Comparison of ENCODE assay signal across 15 mouse cellular contexts in the genomic region with DNA sequence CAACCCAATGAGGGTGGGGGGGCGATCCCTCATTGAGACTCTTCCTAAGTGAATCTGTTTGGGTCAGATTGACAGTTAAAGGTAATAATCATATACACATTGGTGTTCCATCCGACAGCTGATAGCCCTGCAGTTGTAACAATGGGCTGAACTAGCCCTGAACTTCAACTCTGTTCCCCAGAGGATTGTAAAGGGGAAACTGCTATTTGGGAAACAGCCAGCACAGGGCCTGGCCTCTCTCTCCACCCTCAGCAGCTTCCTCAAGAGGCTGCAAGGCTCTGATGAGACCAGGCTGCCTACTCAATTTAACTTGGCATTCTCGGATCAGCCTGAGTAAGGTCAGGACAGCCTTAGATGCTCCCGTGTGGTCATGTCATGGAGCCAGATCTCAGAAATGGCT.
DNase-seq lines count a peak whose midpoint lies in the region; ATAC-seq and TF ChIP-seq lines count a peak whose summit lies in the region.
"Had no signal": no experiment of that assay in that cellular context is flagged by ENCODE, and none has a peak within 500 bp of the region (broad histone marks: within the 10 kb centered on the region; RNA-seq: fewer than 3 reads in every experiment).

No protein-coding gene starts in this region.

- no peak overlapping the region for H3K27ac ChIP-seq in kidney, embryonic 14.5 days (ENCODE audit: low read depth, low read length)
- no peak overlapping the region; the same call in 1 of the 2 replicates for H3K27ac ChIP-seq in heart, adult 2 months
- H3K27ac ChIP-seq: forebrain, embryonic 15.5 days; neural tube, embryonic 15.5 days had no signal

- peak; percentile 73; the same call in 1 of the 2 replicates for TF ChIP-seq EP300 in heart, adult 2 months (IDR thresholded peaks at IDR 0.05; ENCODE audit: insufficient read depth, low read depth, low read length)

- H3K36me3 ChIP-seq in kidney, embryonic 14.5 days (ENCODE audit: control insufficient read depth, insufficient read depth, low read length) = no peaks in the 10 kb centered on the region
- peaks cover 4% of the 10 kb centered on the region for H3K36me3 ChIP-seq in heart, adult 2 months (ENCODE audit: control insufficient read depth, insufficient read depth, low read length)
- H3K36me3 ChIP-seq: forebrain, embryonic 15.5 days; neural tube, embryonic 15.5 days had no signal

- TF ChIP-seq CTCF in heart, adult 2 months (IDR thresholded peaks at IDR 0.05) = no peak

- intact Hi-C loops in heart, adult 2 months (cut with DNase I) = no loop called here
- intact Hi-C loops in left cerebral cortex, postnatal 4 days (cut with DNase I) = no loop called here

- H3K79me2 ChIP-seq in heart, adult 2 months (replicated peaks; ENCODE audit: control insufficient read depth, insufficient read depth, low read length) = peaks cover 2% of the 10 kb centered on the region; the same call in 1 of the 2 replicates

- no peak for ATAC-seq in kidney, embryonic 14.5 days (ENCODE audit: low FRiP score, low TSS enrichment)
- ATAC-seq: forebrain, embryonic 15.5 days; midbrain, embryonic 16.5 days had no signal

- peaks cover 12% of the 10 kb centered on the region for H3K4me1 ChIP-seq in kidney, embryonic 14.5 days (ENCODE audit: control insufficient read depth, insufficient read depth, low read length)
- H3K4me1 ChIP-seq in heart, adult 2 months (ENCODE audit: control insufficient read depth, insufficient read depth, low read length) = peaks cover 15% of the 10 kb centered on the region

- H3K9ac ChIP-seq in kidney, embryonic 14.5 days (ENCODE audit: low read depth, low read length) = no peak overlapping the region
- H3K9ac ChIP-seq in heart, adult 2 months (ENCODE audit: low read depth, low read length) = no peak overlapping the region
- H3K9ac ChIP-seq: forebrain, embryonic 15.5 days; neural tube, embryonic 15.5 days had no signal

- 71% methylated on average over 4 of the region's 4 CpGs for WGBS in kidney, embryonic 14.5 days
- WGBS in heart, adult 2 months = 41% methylated on average over 4 of the region's 4 CpGs

- H3K9me3 ChIP-seq in kidney, embryonic 14.5 days (ENCODE audit: control insufficient read depth, low read length) = no peaks in the 10 kb centered on the region
- H3K9me3 ChIP-seq: forebrain, embryonic 15.5 days; neural tube, embryonic 15.5 days had no signal

- no peaks in the 10 kb centered on the region for H3K27me3 ChIP-seq in kidney, embryonic 14.5 days (ENCODE audit: control insufficient read depth, insufficient read depth, low read length)
- no peaks in the 10 kb centered on the region for H3K27me3 ChIP-seq in heart, adult 2 months (ENCODE audit: control insufficient read depth, insufficient read depth, low read length)
- H3K27me3 ChIP-seq: forebrain, embryonic 15.5 days; neural tube, embryonic 15.5 days had no signal

- TF ChIP-seq POLR2A in heart, adult 2 months (IDR thresholded peaks at IDR 0.05; ENCODE audit: insufficient read depth, low read depth, low read length) = no peak

- no peak overlapping the region for H3K4me3 ChIP-seq in kidney, embryonic 14.5 days (ENCODE audit: low read length)
- H3K4me3 ChIP-seq in heart, adult 2 months = no peak overlapping the region
- H3K4me3 ChIP-seq: forebrain, embryonic 15.5 days; neural tube, embryonic 15.5 days had no signal

- H3K4me2 ChIP-seq in kidney, embryonic 14.5 days (replicated peaks; ENCODE audit: low read depth, low read length) = no peak overlapping the region
- H3K4me2 ChIP-seq: forebrain, embryonic 15.5 days; neural tube, embryonic 15.5 days had no signal

- DNase-seq in kidney, adult 11 months = peak; percentile 44
- DNase-seq in heart, adult 2 months = peak; percentile 43 to 71
- peak; percentile 48 for DNase-seq in heart, postnatal 4 days
- DNase-seq in skeletal muscle tissue, adult 2 months (ENCODE audit: low read depth, low spot score) = peak; percentile 47
- DNase-seq in left cerebral cortex, postnatal 4 days = no peak
- DNase-seq in right cerebral cortex, adult 18-20 months = no peak
- DNase-seq: cerebellum, adult 9-10 months; liver; lung, postnatal 10 days; right cerebral cortex, postnatal 14 days; thymus, postnatal 25 days had no signal

Comparison
In these comparisons a context has a peak if more than half of its experiments do, and no peak if none do; other contexts are left out.
1. DNase-seq: peak in kidney, adult 11 months (single experiment), heart, adult 2 months (2 of 2), heart, postnatal 4 days (single experiment) and skeletal muscle tissue, adult 2 months (single experiment); none in left cerebral cortex, postnatal 4 days (single experiment) and right cerebral cortex, adult 18-20 months (single experiment).